Mouse (Mus musculus) forebrain, embryonic 12.5 days (tissue): ENCODE results near the gene Serpini1. TPM values are rescaled to one million over a fixed set of nuclear protein-coding genes. Genes with fewer than 3 reads are reported as not detected.

Experiments used
- polyA plus RNA-seq: library from polyadenylated mRNA; unstranded; fragments of >200 nt; fragmentation: Nextera tagmentation; extraction: Ambion mirVana; gene quantifications from 2 replicates; pipeline ENCODE4 v1.2.1, GENCODE M21; 2016

The Serpini1 gene
- polyA plus RNA-seq, 1 experiment from 2014 or later = 33.8 TPM

Other genes with a start within 250 kb of the Serpini1 start
- gene Wdr49, start 75.4 kb upstream of the Serpini1 start, polyA plus RNA-seq = not detected in 2 replicates
- 90.6 and 97.5 TPM in 2 replicates for gene Pdcd10, start 691 bp upstream of the Serpini1 start, polyA plus RNA-seq
- gene Gm29133, start 190.7 kb downstream of the Serpini1 start, polyA plus RNA-seq = not detected in 2 replicates